Mouse (Mus musculus): ENCODE results near the gene Syt8.

GRCm38 (mm10) chr7:142449038-142449617, 14.5 kb downstream of the Syt8 start:
- TF ChIP-seq FLI1 (IDR thresholded peaks at IDR 0.05; ENCODE audit: low read length) (no peak), GATA1 (IDR thresholded peaks at IDR 0.05; ENCODE audit: borderline replicate concordance, low read length) (no peak)
